In the genomic region with DNA sequence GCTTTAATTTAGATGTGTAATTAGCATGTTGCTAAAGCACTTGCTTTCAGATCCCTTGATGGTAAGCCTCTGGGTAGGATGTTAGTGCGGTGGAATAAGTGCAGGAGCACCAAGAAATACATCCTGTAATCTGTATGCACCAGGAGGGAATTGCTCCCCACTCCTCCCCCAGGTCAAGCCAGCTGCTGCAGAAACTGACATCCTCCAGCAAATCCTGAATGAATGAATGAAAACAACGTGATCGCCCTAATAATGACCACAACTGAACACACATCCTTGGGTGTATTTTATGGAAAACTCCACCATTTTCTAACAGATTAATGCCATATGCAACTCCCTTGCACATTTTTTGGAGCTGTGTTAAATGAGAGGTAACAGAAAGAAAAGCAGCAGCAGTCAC, we compare ENCODE assay signal across 7 mouse cellular contexts. TPM values are rescaled to one million over a fixed set of nuclear protein-coding genes. Genes with fewer than 3 reads are reported as not detected.
A peak's percentile ranks its signal among the peaks of the same experiment; 100 is the strongest.
DNase-seq lines count a peak whose midpoint lies in the region; ATAC-seq and TF ChIP-seq lines count a peak whose summit lies in the region.

No protein-coding gene starts in this region.

- ATAC-seq in lung, embryonic 16.5 days (ENCODE audit: low read depth): no peak
- ATAC-seq in forebrain, embryonic 12.5 days (ENCODE audit: low FRiP score): no peak
- no peak for ATAC-seq in limb, embryonic 15.5 days (ENCODE audit: insufficient number of reproducible peaks, low FRiP score, low TSS enrichment, low read depth)
- no peak for ATAC-seq in stomach, postnatal 0 days (ENCODE audit: low FRiP score, low TSS enrichment)

- H3K9ac ChIP-seq in lung, embryonic 16.5 days (ENCODE audit: low read length): peak overlapping the region; percentile 95
- H3K9ac ChIP-seq in forebrain, embryonic 12.5 days: peak overlapping the region; percentile 99
- H3K9ac ChIP-seq in limb, embryonic 15.5 days: no peak overlapping the region
- peak overlapping the region; percentile 91; the same call in 1 of the 2 replicates for H3K9ac ChIP-seq in stomach, postnatal 0 days (ENCODE audit: low read length)

- H3K4me1 ChIP-seq in lung, embryonic 16.5 days (replicated peaks; ENCODE audit: control insufficient read depth, insufficient read depth, low read length): peaks cover 21% of the 10 kb centered on the region
- peaks cover 22% of the 10 kb centered on the region for H3K4me1 ChIP-seq in forebrain, embryonic 12.5 days
- peaks cover 17% of the 10 kb centered on the region for H3K4me1 ChIP-seq in limb, embryonic 15.5 days
- no peaks in the 10 kb centered on the region for H3K4me1 ChIP-seq in stomach, postnatal 0 days (replicated peaks; ENCODE audit: control insufficient read depth, insufficient read depth)

- TF ChIP-seq EP300 in stomach, postnatal 0 days (optimal IDR thresholded peaks at IDR 0.05): no peak

- TF ChIP-seq CTCF in stomach, postnatal 0 days (IDR thresholded peaks at IDR 0.05; ENCODE audit: low read depth): no peak

- no peak for DNase-seq in lung, postnatal 25 days (ENCODE audit: low spot score)
- DNase-seq in stomach, postnatal 0 days (ENCODE audit: low spot score): no peak
- DNase-seq in left cerebral cortex, postnatal 25 days (ENCODE audit: low spot score in 2 of 2): no peak
- no peak for DNase-seq in natural killer cell, adult 2 months (ENCODE audit: low spot score in 2 of 2)

- no peaks in the 10 kb centered on the region for H3K27me3 ChIP-seq in lung, embryonic 16.5 days (ENCODE audit: control insufficient read depth, insufficient read depth, low read depth, low read length)
- no peaks in the 10 kb centered on the region for H3K27me3 ChIP-seq in forebrain, embryonic 12.5 days
- H3K27me3 ChIP-seq in limb, embryonic 15.5 days: no peaks in the 10 kb centered on the region
- H3K27me3 ChIP-seq in stomach, postnatal 0 days (ENCODE audit: control insufficient read depth, insufficient read depth, low read length): no peaks in the 10 kb centered on the region

- WGBS in lung, embryonic 16.5 days: 14% methylated on average over 3 of the region's 3 CpGs
- WGBS in forebrain, embryonic 12.5 days: 5% methylated on average over 3 of the region's 3 CpGs
- 14% methylated on average over 3 of the region's 3 CpGs for WGBS in limb, embryonic 15.5 days
- 20% methylated on average over 3 of the region's 3 CpGs for WGBS in stomach, postnatal 0 days

- no peaks in the 10 kb centered on the region for H3K36me3 ChIP-seq in lung, embryonic 16.5 days (ENCODE audit: control insufficient read depth, insufficient read depth, low read length)
- no peaks in the 10 kb centered on the region for H3K36me3 ChIP-seq in forebrain, embryonic 12.5 days (replicated peaks)
- no peaks in the 10 kb centered on the region for H3K36me3 ChIP-seq in limb, embryonic 15.5 days
- no peaks in the 10 kb centered on the region for H3K36me3 ChIP-seq in stomach, postnatal 0 days (ENCODE audit: control insufficient read depth, insufficient read depth, low read length)

- H3K4me2 ChIP-seq in lung, embryonic 16.5 days (ENCODE audit: low read depth, low read length): peak overlapping the region; percentile 61
- peak overlapping the region; percentile 76 for H3K4me2 ChIP-seq in forebrain, embryonic 12.5 days
- peak overlapping the region; percentile 61 for H3K4me2 ChIP-seq in limb, embryonic 15.5 days
- H3K4me2 ChIP-seq in stomach, postnatal 0 days (replicated peaks; ENCODE audit: low read depth): peak overlapping the region; percentile 76

- H3K4me3 ChIP-seq in lung, embryonic 16.5 days (ENCODE audit: low read length): peak overlapping the region; percentile 94
- H3K4me3 ChIP-seq in forebrain, embryonic 12.5 days (replicated peaks): peak overlapping the region; percentile 97
- peak overlapping the region; percentile 98 for H3K4me3 ChIP-seq in limb, embryonic 15.5 days
- peak overlapping the region; percentile 89 for H3K4me3 ChIP-seq in stomach, postnatal 0 days (ENCODE audit: low read depth, low read length)

- H3K27ac ChIP-seq in lung, embryonic 16.5 days (ENCODE audit: low read length): no peak overlapping the region
- H3K27ac ChIP-seq in forebrain, embryonic 12.5 days: 0 out of 2 replicates have a peak overlapping the region, but pooled peaks have one; percentile 100
- H3K27ac ChIP-seq in limb, embryonic 15.5 days: no peak overlapping the region
- H3K27ac ChIP-seq in stomach, postnatal 0 days (replicated peaks): no peak overlapping the region

- no peaks in the 10 kb centered on the region for H3K9me3 ChIP-seq in lung, embryonic 16.5 days (ENCODE audit: control insufficient read depth, low read length)
- H3K9me3 ChIP-seq in forebrain, embryonic 12.5 days: no peaks in the 10 kb centered on the region
- no peaks in the 10 kb centered on the region for H3K9me3 ChIP-seq in limb, embryonic 15.5 days
- no peaks in the 10 kb centered on the region for H3K9me3 ChIP-seq in stomach, postnatal 0 days (ENCODE audit: control insufficient read depth, low read length)

- intact Hi-C loops in left cerebral cortex, postnatal 25 days (cut with DNase I): loop anchor here (5.0 kb wide), 4 partner anchors 131 to 234 kb away; no protein-coding TSS in a partner anchor

RNA-seq across cellular contexts. Expression of a gene that starts 2.0 kb away (rescaled TPM):
- polyA plus RNA-seq in lung, embryonic 16.5 days (2015; fragmentation: Nextera tagmentation; extraction: Ambion mirVana): 3.8 and 6.2 TPM in 2 replicates
- 18.8 and 22.0 TPM in 2 replicates for polyA plus RNA-seq in forebrain, embryonic 12.5 days (2016; fragmentation: Nextera tagmentation; extraction: Ambion mirVana)
- 5.0 and 6.4 TPM in 2 replicates for polyA plus RNA-seq in limb, embryonic 15.5 days (2015; fragmentation: Nextera tagmentation; extraction: Ambion mirVana)
- polyA plus RNA-seq in stomach, postnatal 0 days (2015; fragmentation: Nextera tagmentation; extraction: Ambion mirVana): 4.0 and 4.1 TPM in 2 replicates
- total RNA-seq in left cerebral cortex, postnatal 25 days (2021): 100 to 1,000 TPM; 122 to 123 TPM
